Mouse (Mus musculus): ENCODE data around the gene Pkd1l2.

The Pkd1l2 gene

DNA sequence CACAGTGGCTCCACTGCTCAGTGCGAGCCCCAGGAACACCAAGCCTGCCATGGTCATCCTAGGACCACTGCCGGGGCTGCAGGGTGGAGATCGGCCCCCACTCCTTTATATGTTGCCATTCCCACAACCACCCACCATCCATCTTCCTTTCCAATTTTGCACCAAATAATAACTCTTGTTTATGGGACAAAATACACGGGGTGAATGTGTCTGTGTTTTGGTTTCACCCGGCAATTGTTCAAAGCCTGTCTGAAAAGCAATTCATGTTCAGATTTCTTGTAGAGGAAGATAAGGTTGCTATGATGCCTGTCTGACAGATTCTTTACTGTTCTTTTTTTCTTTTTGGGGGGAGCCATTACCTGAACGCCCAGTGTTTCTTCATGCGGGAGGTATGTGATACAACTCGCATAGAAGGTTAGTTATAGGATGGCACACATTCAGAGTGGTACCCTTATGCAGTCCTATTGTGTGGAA is at the start of gene Pkd1l2:
TSS of gene Pkd1l2 (minus strand) at position 51 of the 474 bp plus-strand sequence.
- DNase-seq (ENCODE audit: low read depth, low spot score) = no peak

GRCm38 (mm10) chr8:117127063-117127462 is 44.8 kb upstream of the Pkd1l2 start:
- DNase-seq (ENCODE audit: low read depth, low spot score) = no peak

- no peak for DNase-seq (ENCODE audit: low read depth, low spot score)
Observed at GRCm38 (mm10) chr8:117126411-117126810, 44.2 kb upstream of the Pkd1l2 start.

- no peak for DNase-seq (ENCODE audit: low read depth, low spot score)
Observed at GRCm38 (mm10) chr8:117125854-117126253, 43.6 kb upstream of the Pkd1l2 start.

GRCm38 (mm10) chr8:117123850-117124633 is 41.8 kb upstream of the Pkd1l2 start:
- DNase-seq (ENCODE audit: low read depth, low spot score) = no peak

DNA sequence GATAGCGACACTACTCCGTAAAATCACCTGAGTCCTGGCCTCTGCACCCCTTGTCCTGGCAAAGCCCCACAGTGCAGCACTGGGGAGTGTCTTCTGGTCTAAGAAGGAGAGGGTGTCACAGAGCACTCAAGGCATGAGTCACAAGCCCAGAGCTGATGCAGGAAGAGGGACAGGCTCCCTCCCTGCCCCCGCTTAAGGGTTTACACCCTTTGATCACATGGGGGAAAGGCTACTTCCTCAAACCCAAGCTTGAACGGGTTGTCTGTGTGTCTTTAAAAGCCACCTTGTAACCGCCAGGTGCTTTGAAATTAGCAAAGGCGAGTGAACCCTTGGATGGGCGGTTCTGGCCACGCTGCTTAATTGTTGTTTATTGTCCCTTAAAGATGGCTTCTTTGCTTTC is 39.0 kb upstream of the Pkd1l2 start:
- peak; percentile 39 for DNase-seq (ENCODE audit: low read depth, low spot score)

DNA sequence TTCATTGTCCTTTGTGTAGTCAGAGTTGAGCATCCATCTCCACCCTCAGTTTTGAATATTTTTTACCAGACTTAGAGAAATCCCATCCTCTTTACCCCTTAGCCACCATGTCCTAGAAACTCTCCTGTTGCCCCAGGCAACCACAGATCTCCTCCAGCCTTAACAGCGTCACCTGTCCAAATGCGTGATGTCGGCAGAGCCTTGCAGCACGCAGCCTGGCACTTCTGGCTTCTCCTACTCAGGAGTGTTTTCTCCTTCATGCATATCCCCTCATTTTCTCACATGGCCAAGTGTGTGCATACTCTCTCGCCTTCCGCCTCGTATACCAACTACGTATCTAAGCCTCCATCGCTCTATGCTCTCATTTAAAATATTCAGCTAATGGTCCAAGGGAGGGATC is 36.2 kb upstream of the Pkd1l2 start:
- no peak for DNase-seq (ENCODE audit: low read depth, low spot score)

GRCm38 (mm10) chr8:117116534-117116933 is 34.3 kb upstream of the Pkd1l2 start:
- no peak for DNase-seq (ENCODE audit: low read depth, low spot score)

- no peak for DNase-seq (ENCODE audit: low read depth, low spot score)
Observed at GRCm38 (mm10) chr8:117115676-117116446, 33.6 kb upstream of the Pkd1l2 start.

GRCm38 (mm10) chr8:117115094-117115493 is 32.8 kb upstream of the Pkd1l2 start:
- DNase-seq (ENCODE audit: low read depth, low spot score) = no peak

- DNase-seq (ENCODE audit: low read depth, low spot score) = no peak
Observed at GRCm38 (mm10) chr8:117112261-117112660, 30.0 kb upstream of the Pkd1l2 start.

GRCm38 (mm10) chr8:117111641-117112040 is 29.4 kb upstream of the Pkd1l2 start:
- DNase-seq (ENCODE audit: low read depth, low spot score) = no peak

DNA sequence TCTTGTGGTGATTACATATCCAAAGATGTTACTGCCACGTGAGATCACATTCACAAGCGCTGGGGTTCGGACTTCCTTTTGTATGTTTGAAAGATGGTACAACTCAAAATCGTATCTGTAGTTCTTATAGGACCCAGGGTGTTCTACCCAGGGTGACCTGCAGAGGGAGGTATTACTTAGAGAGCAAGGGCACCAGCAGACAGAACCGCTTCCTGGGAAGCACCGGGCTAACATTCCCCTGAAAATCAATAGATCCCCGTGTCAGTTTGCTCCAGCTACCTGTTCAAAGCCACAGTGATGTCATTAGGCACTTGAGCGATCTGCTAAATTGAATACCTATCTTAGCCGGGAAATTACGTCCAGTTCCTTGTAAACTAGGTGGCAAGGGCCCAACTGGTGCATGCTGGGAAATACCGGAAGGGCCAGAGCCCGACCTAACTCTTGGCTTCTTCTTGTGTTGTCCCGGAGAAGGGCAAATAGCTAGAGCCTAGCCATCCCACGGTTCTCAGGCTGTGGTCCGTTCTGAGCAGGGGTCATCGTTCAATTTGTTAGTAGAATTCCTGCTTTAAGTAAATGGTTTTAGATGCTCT is 27.6 kb upstream of the Pkd1l2 start:
- peak; percentile 48 for DNase-seq (ENCODE audit: low read depth, low spot score)

- no peak for DNase-seq (ENCODE audit: low read depth, low spot score)
Observed at GRCm38 (mm10) chr8:117109018-117109711, 26.9 kb upstream of the Pkd1l2 start.

DNA sequence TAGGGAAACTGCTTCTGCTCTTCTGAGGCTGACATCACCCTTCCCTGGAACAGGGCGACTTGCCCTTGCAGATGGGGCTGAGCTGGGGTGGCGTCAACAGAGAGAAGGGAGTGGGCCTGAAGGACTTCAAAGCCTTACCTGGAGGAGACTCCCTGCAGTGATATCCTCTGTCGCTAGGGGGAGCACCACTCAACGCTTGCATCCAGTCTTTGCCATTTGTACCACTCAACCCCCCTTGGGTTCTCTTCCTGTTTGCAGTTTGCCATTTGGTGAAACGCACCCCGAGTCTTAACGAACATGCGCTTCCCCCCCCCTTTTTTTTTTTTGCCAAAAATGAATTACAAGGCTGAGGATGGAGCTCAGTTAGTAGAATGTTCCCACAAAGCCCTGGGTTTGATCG is 25.3 kb upstream of the Pkd1l2 start:
- DNase-seq (ENCODE audit: low read depth, low spot score) = peak; percentile 58

GRCm38 (mm10) chr8:117097564-117098191 is 15.4 kb upstream of the Pkd1l2 start:
- DNase-seq (ENCODE audit: low read depth, low spot score) = peak; percentile 97

- no peak for DNase-seq (ENCODE audit: low read depth, low spot score)
Observed at GRCm38 (mm10) chr8:117097051-117097563, 14.9 kb upstream of the Pkd1l2 start.

- no peak for DNase-seq (ENCODE audit: low read depth, low spot score)
Observed at GRCm38 (mm10) chr8:117095647-117096046, 13.4 kb upstream of the Pkd1l2 start, which contains the start of gene Bco1. Bco1 (plus strand) TSS chr8:117095854.

- peak; percentile 97 for DNase-seq (ENCODE audit: low read depth, low spot score)
Observed at GRCm38 (mm10) chr8:117094053-117094452, 11.8 kb upstream of the Pkd1l2 start.

DNA sequence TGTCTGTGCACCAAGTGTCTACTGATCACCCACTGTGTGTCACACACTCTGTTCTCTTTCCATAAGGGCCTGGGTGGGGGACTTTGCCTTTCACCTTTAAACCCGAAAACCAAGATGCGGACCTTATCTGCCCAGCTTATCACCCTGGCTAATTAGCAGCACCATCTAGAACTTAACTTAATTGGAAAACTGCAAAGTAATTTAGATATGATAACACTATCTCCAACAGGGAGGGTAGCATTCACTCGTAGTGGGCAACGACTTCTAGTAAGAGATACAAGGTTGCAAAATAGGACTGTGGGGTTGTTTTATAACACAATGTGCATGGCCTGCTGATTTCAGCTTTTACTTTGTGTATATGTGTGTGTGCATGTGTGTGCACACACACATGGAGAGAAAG is 7.6 kb upstream of the Pkd1l2 start:
- no peak for DNase-seq (ENCODE audit: low read depth, low spot score)

- no peak for DNase-seq (ENCODE audit: low read depth, low spot score)
Observed at GRCm38 (mm10) chr8:117087036-117087435, 4.8 kb upstream of the Pkd1l2 start.

All from 3T3-L1 (cell line).